Mouse (Mus musculus) forebrain, embryonic 16.5 days (tissue): Measurements from ENCODE around the gene Tbc1d2. TPM values are rescaled to one million over a fixed set of nuclear protein-coding genes. Genes with fewer than 3 reads are reported as not detected.
A peak's percentile ranks its signal among the peaks of the same experiment; 100 is the strongest.

Experiments
- ATAC-seq: fragments of 200-750 bp; cut with Nextera tagmentation; 2 replicates; pipeline ENCODE4 v1.8.0; 2017; ENCODE audit warnings: mild to moderate bottlenecking, moderate library complexity
- H3K27ac ChIP-seq: fragments of 300-500 bp; sonication (generic); 2 replicates; pipeline ENCODE4 v1.5.1; 2014; ENCODE audit warnings: low read length, control low read depth
- H3K27me3 ChIP-seq: fragments of 300-500 bp; sonication (generic); replicated peaks from 2 replicates; pipeline ENCODE4 v1.6.1; 2014; ENCODE audit warnings: low read length; ENCODE audit not compliant: control insufficient read depth, insufficient read depth
- H3K36me3 ChIP-seq: fragments of 300-500 bp; sonication (generic); 2 replicates; pipeline ENCODE4 v1.6.1; 2014; ENCODE audit not compliant: control insufficient read depth, insufficient read depth
- H3K4me1 ChIP-seq: fragments of 300-500 bp; sonication (generic); replicated peaks from 2 replicates; pipeline ENCODE4 v1.6.1; 2014; ENCODE audit warnings: low read length; ENCODE audit not compliant: control insufficient read depth, insufficient read depth
- H3K4me2 ChIP-seq: fragments of 300-500 bp; sonication (generic); 2 replicates; pipeline ENCODE4 v1.6.1; 2014; ENCODE audit warnings: mild to moderate bottlenecking, low read length, control low read depth
- H3K4me3 ChIP-seq: fragments of 300-500 bp; sonication (generic); replicated peaks from 2 replicates; pipeline ENCODE4 v1.5.1; 2014; ENCODE audit warnings: mild to moderate bottlenecking, low read length, control low read depth
- H3K9ac ChIP-seq: fragments of 300-500 bp; sonication (generic); replicated peaks from 2 replicates; pipeline ENCODE4 v1.6.1; 2014; ENCODE audit warnings: low read depth, low read length, control low read depth
- H3K9me3 ChIP-seq: fragments of 300-500 bp; sonication (generic); 2 replicates; pipeline ENCODE4 v1.6.1; 2016; ENCODE audit warnings: low read length; ENCODE audit not compliant: control insufficient read depth
- WGBS: fragments of 180-500 bp; shearing (Covaris S2); extraction: QIAGEN DNeasy Blood & Tissue Kit; methylation state at CpG from one replicate; pipeline ENCODE4 v1.1.7; 2014; 5-methylcytosine and 5-hydroxymethylcytosine counted together
- polyA plus RNA-seq: library from polyadenylated mRNA; unstranded; fragments of >200 nt; fragmentation: Nextera tagmentation; extraction: Ambion mirVana; gene quantifications from 2 replicates; pipeline ENCODE4 v1.2.1, GENCODE M21; 2015

Gene Tbc1d2
- polyA plus RNA-seq: 0.68 and 0.79 TPM in 2 replicates

GRCm38 (mm10) chr4:46650086-46650753 is at the start of gene Tbc1d2:
Gene Tbc1d2, minus strand, starts transcription at chr4:46650209.
- peak within 1 kb of the TSS; percentile 65 for H3K9ac ChIP-seq
- WGBS: under 1% methylated on average over 69 of the region's 69 CpGs
- peak; percentile 98 for ATAC-seq
- peak within 1 kb of the TSS; percentile 56; the same call in 1 of the 2 replicates for H3K27ac ChIP-seq
- peaks cover 14% of the 10 kb centered on the region for H3K4me1 ChIP-seq
- no peaks in the 10 kb centered on the region for H3K36me3 ChIP-seq
- peak within 1 kb of the TSS; percentile 89 for H3K4me3 ChIP-seq
- H3K27me3 ChIP-seq: peaks cover 26% of the 10 kb centered on the region
- H3K4me2 ChIP-seq: peak within 1 kb of the TSS; percentile 97
- H3K9me3 ChIP-seq: no peaks in the 10 kb centered on the region

- no peak overlapping the region for H3K4me3 ChIP-seq
- no peak overlapping the region for H3K27ac ChIP-seq
- H3K4me2 ChIP-seq: no peak overlapping the region
- H3K27me3 ChIP-seq: no peaks in the 10 kb centered on the region
- H3K36me3 ChIP-seq: no peaks in the 10 kb centered on the region
- no peak overlapping the region for H3K9ac ChIP-seq
- ATAC-seq: no peak
- peaks cover 9% of the 10 kb centered on the region for H3K4me1 ChIP-seq
- WGBS: 83% methylated on average over 6 of the region's 6 CpGs
- H3K9me3 ChIP-seq: no peaks in the 10 kb centered on the region
Measured at GRCm38 (mm10) chr4:46696467-46696866, 46.5 kb upstream of the Tbc1d2 start.

- no peak overlapping the region for H3K4me3 ChIP-seq
- H3K4me1 ChIP-seq: no peaks in the 10 kb centered on the region
- H3K36me3 ChIP-seq: no peaks in the 10 kb centered on the region
- no peaks in the 10 kb centered on the region; the same call in 1 of the 2 replicates for H3K27me3 ChIP-seq
- H3K9me3 ChIP-seq: no peaks in the 10 kb centered on the region
- no peak overlapping the region for H3K9ac ChIP-seq
- H3K4me2 ChIP-seq: no peak overlapping the region
- H3K27ac ChIP-seq: no peak overlapping the region
- ATAC-seq: no peak
- 76% methylated on average over 8 of the region's 8 CpGs for WGBS
Measured at GRCm38 (mm10) chr4:46690565-46690964, 40.6 kb upstream of the Tbc1d2 start.

GRCm38 (mm10) chr4:46690023-46690420 is 40.0 kb upstream of the Tbc1d2 start:
- Histone ChIP-seq H3K4me2 (no peak overlapping the region), H3K27me3 (no peaks in the 10 kb centered on the region; the same call in 1 of the 2 replicates), H3K9ac (no peak overlapping the region), H3K4me3 (no peak overlapping the region), H3K27ac (no peak overlapping the region), H3K9me3 (no peaks in the 10 kb centered on the region), H3K4me1 (no peaks in the 10 kb centered on the region), H3K36me3 (no peaks in the 10 kb centered on the region)
- WGBS: 84% methylated on average over 8 of the region's 8 CpGs
- ATAC-seq: no peak

GRCm38 (mm10) chr4:46689397-46690022 is 39.5 kb upstream of the Tbc1d2 start:
- Histone ChIP-seq H3K27me3 (no peaks in the 10 kb centered on the region; the same call in 1 of the 2 replicates), H3K36me3 (no peaks in the 10 kb centered on the region), H3K4me3 (no peak overlapping the region), H3K27ac (no peak overlapping the region), H3K9ac (no peak overlapping the region), H3K4me2 (no peak overlapping the region), H3K4me1 (no peaks in the 10 kb centered on the region), H3K9me3 (no peaks in the 10 kb centered on the region)
- 47% methylated on average over 15 of the region's 15 CpGs for WGBS
- ATAC-seq: peak; percentile 71

GRCm38 (mm10) chr4:46688213-46688832 is 38.3 kb upstream of the Tbc1d2 start:
- H3K36me3 ChIP-seq: no peaks in the 10 kb centered on the region
- no peak overlapping the region for H3K27ac ChIP-seq
- WGBS: 81% methylated on average over 14 of the region's 14 CpGs
- no peak for ATAC-seq
- H3K4me3 ChIP-seq: no peak overlapping the region
- no peaks in the 10 kb centered on the region for H3K9me3 ChIP-seq
- no peak overlapping the region for H3K4me2 ChIP-seq
- H3K9ac ChIP-seq: no peak overlapping the region
- no peaks in the 10 kb centered on the region; the same call in 1 of the 2 replicates for H3K4me1 ChIP-seq
- no peaks in the 10 kb centered on the region; the same call in 1 of the 2 replicates for H3K27me3 ChIP-seq

GRCm38 (mm10) chr4:46684160-46684559 is 34.2 kb upstream of the Tbc1d2 start:
- no peaks in the 10 kb centered on the region for H3K9me3 ChIP-seq
- no peak overlapping the region for H3K27ac ChIP-seq
- no peak overlapping the region for H3K9ac ChIP-seq
- ATAC-seq: 0 out of 2 replicates have a peak, but pooled peaks have one; percentile 43
- H3K4me1 ChIP-seq: no peaks in the 10 kb centered on the region; the same call in 1 of the 2 replicates
- no peak overlapping the region for H3K4me3 ChIP-seq
- no peak overlapping the region for H3K4me2 ChIP-seq
- H3K27me3 ChIP-seq: no peaks in the 10 kb centered on the region; the same call in 1 of the 2 replicates
- H3K36me3 ChIP-seq: no peaks in the 10 kb centered on the region
- 25% methylated on average over 6 of the region's 6 CpGs for WGBS

GRCm38 (mm10) chr4:46676646-46677045 is 26.6 kb upstream of the Tbc1d2 start:
- H3K9ac ChIP-seq: no peak overlapping the region
- H3K4me3 ChIP-seq: no peak overlapping the region
- H3K9me3 ChIP-seq: no peaks in the 10 kb centered on the region
- H3K36me3 ChIP-seq: no peaks in the 10 kb centered on the region
- H3K27ac ChIP-seq: no peak overlapping the region
- H3K4me1 ChIP-seq: no peaks in the 10 kb centered on the region
- 76% methylated on average over 3 of the region's 3 CpGs for WGBS
- no peaks in the 10 kb centered on the region for H3K27me3 ChIP-seq
- no peak overlapping the region for H3K4me2 ChIP-seq
- ATAC-seq: no peak

GRCm38 (mm10) chr4:46675992-46676391 is 26.0 kb upstream of the Tbc1d2 start:
- no peaks in the 10 kb centered on the region for H3K36me3 ChIP-seq
- no peak overlapping the region for H3K27ac ChIP-seq
- no peak overlapping the region for H3K4me3 ChIP-seq
- H3K4me2 ChIP-seq: no peak overlapping the region
- no peaks in the 10 kb centered on the region for H3K27me3 ChIP-seq
- no peaks in the 10 kb centered on the region for H3K9me3 ChIP-seq
- no peaks in the 10 kb centered on the region for H3K4me1 ChIP-seq
- no peak for ATAC-seq
- no peak overlapping the region for H3K9ac ChIP-seq
- WGBS: 28% methylated on average over 4 of the region's 4 CpGs
